Mouse (Mus musculus) small intestine, adult 2 months (tissue): ENCODE data around the gene Dop1a. TPM values are rescaled to one million over a fixed set of nuclear protein-coding genes. Genes with fewer than 3 reads are reported as not detected.

Experiments used
- H3K27ac ChIP-seq: fragments of 200-500 bp; 2 replicates; pipeline ENCODE4 v1.5.1; 2012; ENCODE audit warnings: low read depth, low read length, control low read depth, inconsistent platforms; ENCODE audit not compliant: insufficient read depth
- H3K27me3 ChIP-seq: fragments of 200-500 bp; 2 replicates; pipeline ENCODE4 v1.6.1; 2012; ENCODE audit warnings: mild to moderate bottlenecking, moderate library complexity, low read length, inconsistent platforms; ENCODE audit not compliant: control insufficient read depth, insufficient read depth
- H3K36me3 ChIP-seq: fragments of 200-500 bp; 2 replicates; pipeline ENCODE4 v1.6.1; 2012; ENCODE audit warnings: mild to moderate bottlenecking, low read length, control low read depth, inconsistent platforms; ENCODE audit not compliant: control insufficient read depth, insufficient read depth
- H3K4me1 ChIP-seq: fragments of 200-500 bp; 2 replicates; pipeline ENCODE4 v1.6.1; 2012; ENCODE audit warnings: low read length, inconsistent platforms, mixed read lengths; ENCODE audit not compliant: control insufficient read depth, insufficient read depth, insufficient read length
- H3K4me3 ChIP-seq: fragments of 200-500 bp; 2 replicates; pipeline ENCODE4 v1.5.1; 2012; ENCODE audit warnings: low read depth, mild to moderate bottlenecking, control low read depth, inconsistent platforms, low read length, moderate library complexity
- CTCF ChIP-seq: fragments of 200-500 bp; IDR thresholded peaks from 2 replicates; pipeline ENCODE4 v1.5.1; 2012; ENCODE audit warnings: low read depth, mild to moderate bottlenecking, control low read depth, inconsistent platforms, low read length, moderate library complexity, mixed read lengths; ENCODE audit not compliant: insufficient replicate concordance, insufficient read length; ENCODE audit errors: extremely low read depth
- POLR2A ChIP-seq: fragments of 200-500 bp; IDR thresholded peaks from 2 replicates; pipeline ENCODE4 v1.6.1; 2012; ENCODE audit warnings: low read depth, mild to moderate bottlenecking, control low read depth, inconsistent platforms, low read length, moderate library complexity
- WGBS: fragments of 180-500 bp; shearing (Covaris S2); methylation state at CpG from one replicate; pipeline ENCODE4 v1.1.7; 2018; 5-methylcytosine and 5-hydroxymethylcytosine counted together
- polyA plus RNA-seq: library from polyadenylated mRNA; depleted of rRNA; stranded (reverse); fragments of >200 nt; gene quantifications from 2 replicates; pipeline ENCODE4 v1.2.3, GENCODE M21; 2012; rRNA removed

The Dop1a gene
- polyA plus RNA-seq, 1 experiment: 5.1 TPM

GRCm38 (mm10) chr9:86599723-86600303, 132.9 kb downstream of the Dop1a start:
- 17% methylated on average over 8 of the region's 8 CpGs for whole genome bisulfite sequencing
- Histone ChIP-seq H3K4me1 (no peaks in the 10 kb centered on the region), H3K4me3 (no peak overlapping the region), H3K27me3 (no peaks in the 10 kb centered on the region), H3K27ac (no peak overlapping the region), H3K36me3 (no peaks in the 10 kb centered on the region)
- TF ChIP-seq POLR2A (no peak), CTCF (no peak)

Other genes starting within 250 kb of the Dop1a start
- gene Ube2cbp, start 2.2 kb upstream of the Dop1a start, polyA plus RNA-seq: 0.85 and 1.1 TPM in 2 replicates
- gene Pgm3, start 104.7 kb downstream of the Dop1a start, polyA plus RNA-seq: 2.5 and 6.4 TPM in 2 replicates
- 1.0 and 1.1 TPM in 2 replicates for gene Rwdd2a, start 104.8 kb downstream of the Dop1a start, polyA plus RNA-seq
- gene Me1, start 228.8 kb downstream of the Dop1a start, polyA plus RNA-seq: 5.0 and 16.0 TPM in 2 replicates